Mouse (Mus musculus): ENCODE measurements around the gene Cib1.
A peak's percentile ranks its signal among the peaks of the same experiment; 100 is the strongest.

The Cib1 gene

DNA sequence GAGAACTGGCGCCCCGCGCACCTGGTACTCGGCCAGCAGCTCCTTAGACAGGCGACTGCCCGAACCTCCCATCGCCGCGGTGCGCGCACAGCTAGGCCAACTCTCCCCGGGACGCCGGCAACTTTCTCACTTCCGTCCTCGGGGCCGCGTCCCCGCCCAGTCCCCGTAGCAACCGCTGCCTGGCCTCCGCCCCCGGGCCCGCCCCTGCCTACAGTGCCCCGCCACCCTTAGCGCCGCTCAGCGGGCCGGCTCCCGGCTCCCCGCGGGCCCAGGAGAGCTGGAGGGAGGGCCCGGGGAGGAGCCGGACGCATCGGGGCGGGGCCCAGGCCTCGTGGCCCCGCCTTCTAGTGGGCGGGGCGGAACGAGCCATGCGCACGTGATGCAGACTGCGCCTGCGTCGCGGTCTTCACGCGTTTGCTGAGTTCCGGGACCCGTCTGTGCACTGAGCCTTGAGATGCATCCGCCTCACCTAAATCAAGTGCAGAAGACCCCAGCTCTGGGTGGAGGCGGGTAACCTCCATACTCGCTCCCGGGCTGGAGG is at the start of gene Cib1, which contains the start of gene Gdpgp1:
Cib1 (minus strand) TSS at position 325 of the 541 bp plus-strand sequence.
Gdpgp1 (plus strand) TSS at position 377 of the 541 bp plus-strand sequence.
- peak; percentile 99 for DNase-seq (ENCODE audit: low read depth, low spot score)

DNA sequence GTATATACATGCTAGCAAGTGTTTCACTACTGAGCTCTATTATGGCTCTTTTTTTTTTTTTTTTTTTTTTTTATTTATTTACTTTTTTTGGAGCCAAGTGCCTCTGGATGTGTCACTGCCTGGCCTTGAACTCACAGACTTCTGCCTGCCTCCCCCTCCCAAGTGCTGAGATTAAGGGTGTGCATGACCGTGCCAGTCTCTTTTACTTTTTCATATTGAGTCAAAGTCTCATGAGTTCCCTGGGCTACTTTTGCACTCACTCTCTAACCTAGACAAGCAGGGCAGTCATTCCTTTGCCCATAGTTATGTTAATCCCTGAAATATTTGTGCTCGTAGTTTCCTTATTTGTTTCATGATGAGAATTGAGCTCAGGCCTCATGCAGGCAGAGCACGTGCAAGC is 49.0 kb upstream of the Cib1 start:
- no peak for DNase-seq (ENCODE audit: low read depth, low spot score)

DNA sequence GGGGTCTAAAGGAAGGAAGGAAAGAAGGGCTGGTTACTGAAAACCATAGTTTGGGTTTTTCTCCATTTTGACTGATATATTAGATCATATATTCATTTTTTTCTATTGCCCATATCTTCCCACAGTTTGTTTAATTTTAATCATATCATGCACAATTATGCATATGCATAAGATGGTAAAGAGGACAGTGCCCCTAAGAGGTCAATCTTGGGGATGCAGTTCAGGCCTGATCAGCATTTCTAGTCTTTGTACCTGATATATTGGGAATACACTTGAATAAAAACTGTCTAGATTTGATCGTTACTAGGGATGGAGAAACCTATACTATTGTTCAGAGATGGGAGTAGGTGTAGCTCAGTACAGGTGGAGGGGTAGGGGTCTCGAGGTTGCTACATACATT is 48.4 kb upstream of the Cib1 start:
- no peak for DNase-seq (ENCODE audit: low read depth, low spot score)

DNA sequence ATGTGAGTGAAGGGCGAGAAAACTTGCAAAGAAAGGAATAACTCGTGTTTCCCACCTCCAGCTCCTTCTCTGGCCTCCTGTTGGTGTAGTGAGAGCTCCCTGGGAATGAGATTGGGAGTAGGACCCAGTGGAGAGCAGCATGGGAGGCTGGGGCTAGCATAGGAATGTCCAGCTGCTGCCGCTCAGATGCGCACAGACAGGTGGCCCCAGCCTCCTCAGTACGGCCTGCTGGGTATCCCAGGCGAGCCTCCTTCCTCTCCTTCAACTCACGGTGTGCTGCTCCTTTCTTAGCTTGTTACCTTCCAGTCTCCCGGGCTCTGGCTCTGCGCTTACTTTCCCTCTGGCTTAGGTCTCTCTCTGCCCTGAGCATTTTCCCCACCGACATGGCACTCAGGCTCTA is 47.4 kb upstream of the Cib1 start:
- no peak for DNase-seq (ENCODE audit: low read depth, low spot score)

DNA sequence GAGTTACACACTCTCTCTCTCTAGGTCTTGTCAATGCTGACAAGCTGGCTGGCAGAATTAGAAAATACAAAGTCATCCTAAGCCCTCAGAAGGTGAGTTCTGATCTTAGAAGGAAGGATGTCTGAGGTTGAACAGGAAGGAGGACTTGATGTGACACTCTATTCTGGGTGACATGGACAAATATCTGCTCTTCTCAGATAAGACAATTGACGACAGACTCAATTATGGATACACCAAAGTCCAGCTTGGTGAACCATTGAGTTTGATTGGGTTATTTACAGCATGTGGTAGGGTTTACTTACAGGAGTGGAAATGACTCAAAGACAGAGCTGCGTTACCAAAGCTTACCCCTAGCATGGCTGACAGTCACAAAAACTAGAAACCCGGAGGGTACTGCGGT is 43.8 kb upstream of the Cib1 start:
- no peak for DNase-seq (ENCODE audit: low read depth, low spot score)

DNA sequence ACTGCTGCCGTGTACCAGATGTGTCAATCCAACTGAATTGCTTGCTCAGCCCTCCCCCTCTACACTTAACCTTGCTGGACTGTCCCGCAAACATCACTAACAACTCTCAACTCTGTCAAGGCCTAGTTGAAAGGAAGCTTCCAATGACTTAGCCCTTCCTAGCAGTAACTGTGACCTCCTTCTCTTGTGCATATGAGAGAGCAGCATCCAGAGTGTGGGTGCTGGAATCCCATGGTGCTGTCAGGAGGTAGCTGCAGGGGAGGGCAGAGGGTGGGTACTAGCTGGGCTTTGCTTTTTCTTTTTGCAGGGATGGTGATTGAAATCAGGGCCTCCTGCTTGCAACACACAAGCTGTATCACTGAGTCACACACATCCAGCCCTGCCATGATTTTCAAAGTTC is 40.8 kb upstream of the Cib1 start:
- DNase-seq (ENCODE audit: low read depth, low spot score): no peak

DNA sequence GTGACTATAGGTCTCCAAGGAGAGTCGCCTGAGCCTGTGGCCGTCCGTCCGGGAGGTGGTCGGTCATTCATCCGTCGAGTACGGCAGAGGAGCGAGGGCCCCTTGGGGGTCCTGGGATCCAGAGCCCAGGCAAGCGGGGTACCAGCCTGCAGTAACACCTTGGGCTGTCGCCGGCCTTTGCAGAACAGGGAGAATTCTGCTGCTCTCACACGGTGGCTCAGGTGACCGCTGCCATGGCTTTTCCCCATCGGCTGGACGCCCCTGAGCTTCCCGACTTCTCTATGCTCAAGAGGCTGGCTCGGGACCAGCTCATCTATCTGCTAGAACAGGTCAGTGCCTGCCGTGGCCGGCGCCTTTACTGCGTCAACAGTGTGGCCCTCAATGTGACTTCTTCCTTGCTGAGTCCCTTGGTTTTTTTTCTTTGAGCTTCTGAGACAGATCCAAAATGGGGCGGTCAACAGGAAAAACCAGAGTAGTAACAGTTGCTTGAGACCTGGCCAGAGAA is 37.2 kb upstream of the Cib1 start:
- DNase-seq (ENCODE audit: low read depth, low spot score): no peak

DNA sequence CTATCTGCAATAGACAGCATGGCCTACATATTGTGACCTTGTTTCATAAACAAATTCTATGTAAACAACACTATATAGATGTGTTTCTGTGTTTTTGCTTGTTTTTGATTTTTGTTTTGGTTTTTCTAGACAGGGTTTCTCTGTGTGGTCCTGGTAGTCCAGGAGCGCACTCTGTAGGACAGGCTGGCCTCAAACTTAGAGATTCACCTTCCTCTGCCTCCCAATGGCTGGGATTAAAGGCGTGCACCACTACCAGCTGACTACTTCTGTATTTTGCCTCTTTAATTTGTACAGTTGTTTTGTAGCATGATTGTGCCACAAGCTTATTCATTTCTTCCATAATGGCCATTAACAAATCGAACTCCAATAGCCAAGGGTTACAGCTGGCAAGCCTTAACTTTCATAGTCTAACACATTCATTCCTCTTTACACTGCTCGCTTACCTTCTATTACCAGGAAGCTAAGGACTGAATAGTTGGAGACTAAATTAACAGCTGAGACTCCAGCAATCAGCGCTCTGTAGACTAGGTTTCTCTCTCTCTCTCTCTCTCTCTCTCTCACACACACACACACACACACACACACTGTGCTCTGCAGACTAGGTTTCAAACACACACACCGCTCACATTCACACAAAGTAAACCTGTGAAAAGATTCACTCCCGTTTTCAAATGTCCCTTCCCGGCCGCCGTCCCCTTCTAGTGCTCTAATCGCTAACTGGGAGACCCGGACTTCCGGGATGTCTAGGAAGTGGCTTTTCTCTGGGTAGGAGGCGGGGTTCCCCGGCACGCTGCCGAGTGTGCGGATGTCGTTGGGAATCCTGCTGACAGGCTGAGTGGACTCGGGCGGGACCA is 36.5 kb upstream of the Cib1 start, which contains the start of gene Vps33b:
Vps33b (plus strand) TSS at position 753 of the 854 bp plus-strand sequence.
- DNase-seq (ENCODE audit: low read depth, low spot score): peak; percentile 95

DNA sequence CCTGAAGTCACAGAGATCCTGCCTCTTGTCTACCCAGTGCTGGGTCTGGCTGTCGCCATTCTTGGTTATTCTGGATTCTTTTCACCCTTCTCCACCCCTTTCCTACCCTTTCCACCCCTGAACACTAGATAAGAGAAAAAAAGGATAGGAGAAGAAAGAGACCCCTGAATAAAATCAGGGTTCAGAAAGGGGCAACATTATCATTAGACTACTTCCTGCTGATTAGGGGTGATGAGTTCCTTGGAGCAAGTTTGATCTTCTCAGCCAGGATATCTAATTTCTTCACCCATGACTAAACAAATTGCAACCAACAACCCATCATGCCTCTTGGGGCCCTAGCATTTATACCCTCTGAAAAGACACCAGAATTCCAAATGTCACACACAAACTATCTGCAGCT is 35.2 kb upstream of the Cib1 start:
- no peak for DNase-seq (ENCODE audit: low read depth, low spot score)

DNA sequence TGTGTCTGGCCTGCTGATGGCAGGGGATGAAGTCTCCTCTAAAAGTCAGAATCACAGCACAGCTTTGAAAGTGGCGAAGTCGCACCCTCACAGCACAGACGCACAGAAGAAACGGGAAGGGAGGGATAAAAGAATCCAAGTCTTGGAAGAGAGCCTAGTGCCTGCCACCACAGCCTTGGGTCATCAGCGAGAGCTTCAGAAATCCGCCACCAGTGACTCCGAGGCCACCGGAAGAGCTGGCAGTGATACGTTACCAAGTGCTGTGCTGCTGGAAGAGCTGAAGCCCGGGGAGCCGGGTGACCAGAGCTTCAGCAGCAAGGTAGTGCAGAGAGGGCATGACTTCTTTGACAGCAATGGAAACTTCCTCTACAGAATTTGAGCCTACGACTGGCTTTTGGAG is 32.0 kb upstream of the Cib1 start:
- DNase-seq (ENCODE audit: low read depth, low spot score): no peak

DNA sequence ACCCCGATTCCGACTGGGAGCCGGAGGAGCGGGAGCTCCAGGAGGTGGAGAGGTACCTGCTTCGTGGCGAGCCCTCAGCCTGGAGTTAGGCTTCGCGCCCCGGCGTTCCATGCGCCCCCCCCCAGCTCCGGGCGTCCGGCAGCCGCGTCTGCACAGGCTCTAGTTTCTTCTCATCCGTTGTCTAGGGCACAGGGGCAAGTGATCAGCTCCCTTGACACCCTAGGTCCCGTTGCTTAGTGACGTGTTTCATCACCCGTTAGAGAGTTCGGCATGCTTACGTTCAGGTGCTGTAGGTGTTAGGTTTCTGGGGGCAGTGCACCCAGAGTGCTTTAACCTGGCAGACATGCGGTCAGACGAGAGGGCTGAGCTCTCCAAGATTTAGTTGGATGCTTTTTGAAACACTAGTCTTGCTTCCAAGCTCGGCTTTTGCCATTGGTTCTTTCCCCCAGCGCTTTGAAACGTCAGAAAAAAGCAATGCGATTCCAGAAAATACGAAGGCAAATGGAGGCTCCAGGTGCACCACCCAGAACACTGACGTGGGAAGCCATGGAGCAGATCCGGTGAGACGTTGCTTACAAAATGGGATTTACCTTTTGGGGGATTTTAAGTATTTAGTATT is 28.9 kb upstream of the Cib1 start:
- DNase-seq (ENCODE audit: low read depth, low spot score): no peak

DNA sequence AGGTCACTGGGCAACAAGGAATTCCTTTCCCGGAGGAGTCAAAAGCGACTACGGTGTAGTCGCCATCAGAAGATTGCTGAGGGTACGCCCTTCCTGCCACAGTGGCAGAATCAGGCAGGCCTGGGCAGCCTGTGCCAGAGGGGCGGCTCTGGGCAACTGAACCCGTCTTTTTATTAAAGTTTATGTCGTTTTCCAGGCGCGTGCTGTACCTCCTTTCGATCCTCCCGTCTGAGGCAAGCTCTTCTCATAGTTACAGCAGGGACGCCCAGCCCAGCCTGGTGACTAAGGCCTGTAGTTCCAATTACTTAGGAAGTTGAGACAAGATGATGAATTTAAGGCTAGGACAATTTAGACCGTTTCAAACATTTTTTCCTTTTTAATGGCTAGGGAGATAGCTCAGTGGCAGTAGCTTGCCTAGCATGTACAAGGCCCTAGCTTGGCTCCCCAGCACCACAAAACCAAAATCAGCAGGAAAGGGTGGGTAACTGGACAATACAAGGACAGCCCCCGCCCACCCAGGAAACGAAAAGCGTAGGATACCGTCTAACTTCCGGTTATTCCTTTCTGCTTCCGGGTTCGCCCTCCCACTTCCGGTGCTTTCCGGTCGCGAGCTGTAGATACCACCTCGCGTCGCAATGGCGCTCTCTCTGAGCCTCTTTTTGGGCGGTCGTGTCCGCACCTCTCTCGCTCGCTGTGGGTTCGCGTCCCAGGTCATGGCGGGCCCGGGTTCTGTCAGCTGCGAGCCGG is 28.2 kb upstream of the Cib1 start, which contains the start of gene Ngrn:
Ngrn (plus strand) TSS at position 591 of the 747 bp plus-strand sequence.
- peak; percentile 88 for DNase-seq (ENCODE audit: low read depth, low spot score)

DNA sequence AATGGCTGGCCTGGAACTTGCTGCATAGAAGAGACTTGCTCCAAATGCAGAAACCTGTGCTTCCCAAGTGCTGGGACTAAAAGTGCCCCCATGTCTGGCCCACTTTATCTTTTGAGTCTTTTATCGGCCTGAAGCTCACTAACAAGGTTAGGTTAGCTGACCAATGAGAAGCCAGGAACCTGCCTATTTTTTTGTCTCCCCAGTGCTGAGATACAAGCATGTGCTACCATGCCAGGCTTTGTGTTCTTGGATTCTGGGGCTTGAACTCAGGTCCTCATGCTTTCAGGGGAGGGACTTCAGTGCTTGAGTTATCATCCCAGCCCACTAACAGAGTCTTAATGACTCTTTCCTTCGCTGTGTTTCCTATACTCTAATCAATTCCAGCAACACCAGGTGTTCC is 25.1 kb upstream of the Cib1 start:
- no peak for DNase-seq (ENCODE audit: low read depth, low spot score)

DNA sequence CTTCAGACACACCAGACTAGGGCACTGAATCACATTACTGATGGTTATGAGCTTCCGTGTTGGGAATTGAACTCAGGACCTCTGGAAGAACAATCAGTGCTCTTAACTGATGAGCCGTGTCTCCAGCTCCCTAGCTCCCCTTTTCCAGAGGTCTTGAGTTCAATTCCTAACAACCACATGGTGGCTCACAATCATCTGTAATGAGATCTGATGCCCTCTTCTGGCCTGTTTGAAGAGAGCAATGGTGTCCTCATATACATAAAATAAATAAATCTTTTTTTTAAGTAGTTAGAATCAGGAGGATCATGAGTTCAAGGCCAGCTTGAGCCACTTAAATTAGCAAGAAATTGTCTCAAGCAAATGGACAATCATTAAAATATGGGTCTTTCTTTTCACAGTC is 23.4 kb upstream of the Cib1 start:
- no peak for DNase-seq (ENCODE audit: low read depth, low spot score)

DNA sequence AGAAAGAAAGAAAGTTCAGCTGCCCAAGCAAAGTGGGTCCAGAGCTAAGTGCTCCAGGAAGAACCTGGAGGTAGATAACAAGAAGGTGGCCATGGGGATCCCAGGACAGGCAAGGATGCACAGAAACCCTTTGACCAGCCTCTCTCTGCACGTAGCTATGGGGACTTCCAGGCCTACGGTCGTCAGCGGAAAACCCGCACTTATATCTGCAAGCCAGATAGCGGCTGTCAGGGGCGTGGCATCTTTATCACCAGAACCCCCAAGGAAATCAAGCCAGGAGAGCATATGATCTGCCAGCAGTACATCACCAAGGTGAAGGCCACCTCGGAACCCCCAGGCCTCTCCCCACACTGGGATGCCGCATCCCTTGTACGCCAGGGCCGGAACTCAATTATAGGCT is 20.3 kb upstream of the Cib1 start:
- peak; percentile 59 for DNase-seq (ENCODE audit: low read depth, low spot score)

DNA sequence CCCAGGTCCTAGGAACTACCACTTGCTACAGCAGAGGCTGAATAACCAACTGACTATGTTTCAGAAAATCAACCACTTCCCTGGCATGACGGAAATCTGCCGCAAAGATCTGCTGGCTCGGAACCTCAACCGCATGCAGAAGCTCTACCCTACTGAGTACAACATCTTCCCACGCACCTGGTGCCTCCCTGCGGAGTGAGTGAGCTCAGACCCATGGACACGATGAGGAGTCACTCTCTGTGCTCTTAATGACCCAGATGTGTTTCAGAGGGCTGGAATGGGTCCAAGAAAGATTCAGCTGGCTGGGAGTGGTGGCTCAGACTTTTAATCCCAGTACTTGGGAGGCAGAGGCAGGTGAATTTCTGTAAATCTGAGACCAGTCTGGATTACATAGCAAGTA is 19.8 kb upstream of the Cib1 start:
- peak; percentile 39 for DNase-seq (ENCODE audit: low read depth, low spot score)

DNA sequence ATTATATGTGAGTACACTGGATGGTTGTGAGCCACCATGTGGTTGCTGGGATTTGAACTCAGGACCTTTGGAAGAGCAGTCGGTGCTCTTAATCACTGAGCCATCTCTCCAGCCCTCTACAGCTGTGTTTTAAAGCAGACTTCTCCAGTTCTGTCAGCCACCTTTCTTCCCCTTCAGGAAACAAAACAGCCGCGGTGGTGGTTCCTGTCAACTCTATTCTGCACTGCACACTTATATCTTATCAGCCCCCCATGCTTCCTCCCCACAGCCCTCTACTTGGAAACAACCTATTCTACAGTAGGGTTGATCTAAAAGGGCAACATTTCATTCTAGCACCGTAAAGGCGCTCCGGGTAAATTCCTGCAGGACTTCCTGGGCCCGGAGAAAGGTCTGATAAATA is 14.2 kb upstream of the Cib1 start:
- DNase-seq (ENCODE audit: low read depth, low spot score): no peak

DNA sequence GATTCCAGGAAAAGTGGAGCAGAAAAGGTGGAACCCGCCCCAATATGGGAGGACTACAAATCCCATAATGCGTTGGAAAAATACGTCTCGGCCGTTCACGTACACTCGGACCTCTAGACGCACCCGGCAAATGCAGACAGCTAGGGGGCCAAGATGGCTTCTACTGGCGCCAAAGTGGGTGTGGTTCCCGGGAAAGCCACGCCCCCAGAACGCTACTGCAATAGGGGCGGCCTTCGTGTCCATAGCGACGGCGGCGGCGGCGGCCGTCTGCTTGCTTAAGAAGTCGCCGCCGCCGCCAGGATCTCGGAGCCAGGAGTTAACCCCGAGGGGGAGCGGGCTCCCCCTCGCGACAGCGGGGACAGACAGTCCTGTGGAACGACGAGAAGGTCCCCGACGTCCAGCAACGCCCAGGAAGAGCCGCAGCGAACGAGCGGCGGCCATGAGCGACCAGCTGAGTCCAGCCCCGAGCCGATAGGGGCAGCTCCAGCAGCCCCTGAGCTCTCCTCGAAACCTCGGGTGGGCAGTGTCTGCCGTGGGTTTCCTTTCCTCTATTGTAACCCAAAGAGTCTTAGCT is 13.6 kb upstream of the Cib1 start, which contains the start of gene Ttll13:
Ttll13 (plus strand) TSS at position 229 of the 574 bp plus-strand sequence.
- DNase-seq (ENCODE audit: low read depth, low spot score): peak; percentile 97

DNA sequence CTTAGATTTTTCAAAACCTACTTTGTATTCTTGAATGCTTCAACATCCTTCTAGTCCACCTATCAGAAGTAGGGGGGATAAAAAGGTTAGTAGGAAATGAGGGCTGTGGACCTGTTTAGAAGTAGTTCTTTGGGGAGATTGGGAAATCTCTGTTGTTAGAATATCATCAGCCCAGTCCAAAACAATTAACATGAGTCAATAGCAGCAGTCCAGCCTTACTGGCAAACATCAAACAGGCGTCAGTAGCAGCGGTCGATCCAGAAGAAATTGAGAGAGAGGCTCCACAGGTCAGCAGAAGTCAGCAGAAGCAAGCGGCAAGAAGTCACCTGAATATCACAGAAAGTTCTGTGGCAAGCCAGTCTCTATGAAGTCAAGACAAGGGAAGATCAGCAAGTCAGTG is 12.2 kb upstream of the Cib1 start:
- no peak for DNase-seq (ENCODE audit: low read depth, low spot score)

DNA sequence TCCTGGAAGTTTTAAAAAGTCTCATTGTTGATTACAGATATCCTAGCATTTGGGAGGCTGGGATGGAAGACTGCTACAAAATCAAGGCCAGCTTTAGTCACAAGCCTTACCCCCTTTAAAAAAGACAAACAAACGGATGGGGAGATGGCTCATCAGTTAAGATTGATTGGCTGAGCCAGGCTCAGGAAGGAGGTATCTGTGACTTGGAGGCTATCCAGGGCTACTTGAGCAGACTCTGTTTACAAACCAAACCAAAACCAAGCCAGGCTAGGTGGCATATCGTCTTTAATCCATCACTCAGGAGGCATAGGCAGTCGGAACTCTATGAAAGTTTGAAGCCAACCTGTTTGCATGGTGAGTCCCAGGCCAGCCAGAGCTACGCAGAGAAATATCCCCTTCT is 9.0 kb upstream of the Cib1 start:
- no peak for DNase-seq (ENCODE audit: low read depth, low spot score)

DNA sequence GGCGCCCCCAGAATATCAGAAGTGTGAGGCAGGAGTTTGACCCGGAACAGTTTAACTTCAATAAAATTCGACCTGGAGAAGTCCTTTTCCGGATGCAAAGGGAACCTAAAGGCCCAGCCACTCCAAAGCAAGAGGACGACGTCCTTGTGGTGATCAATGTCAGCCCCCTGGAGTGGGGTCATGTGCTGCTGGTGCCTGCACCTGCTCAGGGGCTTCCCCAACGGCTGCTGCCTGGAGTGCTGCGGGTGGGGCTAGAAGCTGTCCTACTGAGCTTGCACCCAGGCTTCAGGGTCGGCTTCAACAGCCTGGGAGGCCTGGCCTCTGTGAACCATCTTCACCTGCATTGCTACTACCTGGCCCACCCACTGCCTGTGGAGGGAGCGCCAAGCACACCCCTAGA is 5.9 kb upstream of the Cib1 start:
- DNase-seq (ENCODE audit: low read depth, low spot score): no peak
